Mouse (Mus musculus): ENCODE results near the gene Shc1. TPM values are rescaled to one million over a fixed set of nuclear protein-coding genes. Genes with fewer than 3 reads are reported as not detected.
"Not testable (repeated sequence)": the region's sequence is repeated elsewhere in the genome, so short reads cannot be mapped to it uniquely, and the experiment has no call there.

Gene Shc1
- total RNA-seq, 2 experiments from 2014 or later, result 10.7 to 14.6 TPM

DNA sequence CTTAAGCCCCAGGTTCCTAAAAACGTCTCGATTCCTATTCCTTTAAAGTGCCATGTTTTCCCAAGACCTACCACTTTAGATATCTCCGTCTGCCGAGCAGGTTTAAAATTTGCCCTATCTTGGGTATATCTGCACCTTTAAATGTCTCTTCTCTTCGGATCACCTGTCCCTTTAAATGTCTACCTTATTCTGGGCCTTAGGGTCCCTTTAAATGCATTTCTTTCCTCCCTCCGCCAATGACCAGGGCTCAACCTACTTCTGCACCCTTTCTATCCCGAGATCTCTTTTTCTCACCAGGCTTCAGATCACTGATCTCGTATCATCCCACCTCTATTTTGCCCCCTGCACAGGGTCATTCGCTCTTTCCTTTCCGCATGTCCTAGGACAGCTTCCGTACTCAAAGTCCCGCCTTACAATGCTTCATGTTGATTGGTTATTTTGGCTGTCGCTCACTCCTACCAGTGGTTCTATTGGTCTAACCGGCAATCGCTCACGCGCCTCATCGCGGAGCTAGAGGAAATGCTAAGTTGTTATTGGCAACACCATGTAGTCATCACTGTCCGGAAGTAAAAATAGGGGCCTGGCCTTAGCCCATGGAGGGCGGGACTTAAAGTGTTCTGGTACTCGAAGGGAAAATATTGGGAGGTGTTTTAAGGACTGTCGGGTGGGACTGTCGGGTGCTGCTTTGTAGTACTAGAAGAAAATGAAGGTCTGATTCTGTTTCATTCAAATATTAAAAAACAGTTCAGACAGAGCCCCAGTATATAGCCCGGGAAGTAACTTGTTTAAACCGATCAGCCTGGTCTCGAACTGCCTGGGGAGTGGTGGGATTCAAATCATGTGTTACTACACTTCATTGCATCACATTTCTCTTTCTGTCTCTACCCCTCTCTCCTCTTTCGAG is 6.5 kb upstream of the Shc1 start, which contains the start of gene Flad1:
Gene Flad1, minus strand, starts transcription at position 381 of the 904 bp plus-strand sequence.
- intact Hi-C loops (cut with DNase I), result no loop called here
- DNase-seq (ENCODE audit: low spot score in 2 of 2), result peak; percentile 100

DNA sequence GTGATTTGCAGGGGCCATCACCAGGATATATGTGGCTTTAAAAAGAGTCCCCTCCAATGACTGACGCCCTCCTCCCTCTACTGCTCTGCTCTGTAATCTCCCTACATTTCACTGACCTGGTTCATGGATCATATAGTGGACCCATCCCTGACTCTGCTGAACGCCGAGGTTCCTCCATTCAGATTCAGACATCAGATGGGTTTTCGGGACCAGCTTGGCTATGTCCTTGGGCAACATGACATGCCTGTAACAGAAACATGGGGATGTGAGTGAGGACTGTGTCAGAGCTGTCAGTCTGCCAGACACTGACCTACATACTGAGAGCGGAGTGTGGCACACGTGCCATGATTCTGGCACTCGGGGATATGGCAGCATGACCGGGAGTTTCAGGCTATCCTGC is 2.1 kb upstream of the Shc1 start:
- DNase-seq (ENCODE audit: low spot score in 2 of 2), result no peak
- intact Hi-C loops (cut with DNase I), result no loop called here

DNA sequence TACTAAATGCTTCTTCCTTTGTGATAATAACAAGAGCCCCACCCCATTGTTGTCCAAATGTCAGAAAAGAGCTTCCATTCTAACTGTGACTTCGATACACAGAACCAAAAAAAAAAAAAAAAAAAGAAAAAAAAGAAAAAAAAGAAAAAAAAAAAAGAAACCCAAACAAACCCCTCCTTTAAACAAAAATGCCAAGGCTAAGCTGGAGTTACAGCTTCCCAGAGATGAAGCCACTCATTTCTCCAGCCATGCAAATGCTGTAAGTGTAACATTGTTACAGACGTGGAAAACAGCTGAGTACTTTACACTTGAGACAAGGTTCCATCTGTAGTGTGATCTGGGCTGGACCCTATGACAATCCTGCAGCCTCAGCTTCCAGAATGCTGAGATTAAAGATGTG is 1.1 kb upstream of the Shc1 start:
- intact Hi-C loops (cut with DNase I), result no loop called here
- no peak for DNase-seq (ENCODE audit: low spot score in 2 of 2)

DNA sequence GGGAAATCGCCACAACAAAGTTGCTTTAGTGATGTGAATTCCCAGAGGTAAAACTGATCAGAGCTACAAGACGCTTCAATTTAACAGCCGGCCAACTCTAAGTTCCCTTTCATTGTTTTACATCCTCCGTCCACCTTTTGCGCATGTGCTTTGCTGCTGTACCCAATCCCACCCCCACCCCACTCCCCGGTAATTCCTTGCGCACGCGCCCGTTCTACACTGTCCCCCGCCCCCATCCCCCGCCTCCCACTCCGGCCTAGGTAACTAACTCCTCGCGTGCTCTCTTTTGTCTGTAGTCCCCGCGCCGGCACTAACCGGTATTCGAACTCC is 438 bp upstream of the Shc1 start:
- intact Hi-C loops (cut with DNase I), result no loop called here
- no peak for DNase-seq (ENCODE audit: low spot score in 2 of 2)

DNA sequence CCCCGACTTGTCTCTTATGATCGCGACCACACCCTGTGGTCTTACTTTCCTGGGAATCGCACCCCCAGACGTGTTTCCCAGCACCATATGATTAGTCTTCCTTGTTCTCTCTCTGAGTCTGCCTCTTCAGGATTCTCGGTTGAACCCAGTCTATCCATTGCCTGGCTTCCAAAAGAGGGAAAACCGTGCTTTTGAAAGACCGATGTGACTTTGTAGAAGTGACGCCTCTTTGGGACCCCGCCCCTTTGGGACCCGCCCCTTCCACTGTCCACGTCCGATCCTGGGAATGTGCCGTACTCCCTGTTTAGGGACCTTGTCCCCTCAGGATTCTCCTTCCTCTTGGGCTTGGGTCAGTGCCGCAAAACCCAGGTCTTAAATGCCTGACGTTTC is 613 bp downstream of the Shc1 start:
- peak in 1 of 2 experiments; percentile 31 for DNase-seq (ENCODE audit: low spot score in 2 of 2)
- intact Hi-C loops (cut with DNase I), result no loop called here

DNA sequence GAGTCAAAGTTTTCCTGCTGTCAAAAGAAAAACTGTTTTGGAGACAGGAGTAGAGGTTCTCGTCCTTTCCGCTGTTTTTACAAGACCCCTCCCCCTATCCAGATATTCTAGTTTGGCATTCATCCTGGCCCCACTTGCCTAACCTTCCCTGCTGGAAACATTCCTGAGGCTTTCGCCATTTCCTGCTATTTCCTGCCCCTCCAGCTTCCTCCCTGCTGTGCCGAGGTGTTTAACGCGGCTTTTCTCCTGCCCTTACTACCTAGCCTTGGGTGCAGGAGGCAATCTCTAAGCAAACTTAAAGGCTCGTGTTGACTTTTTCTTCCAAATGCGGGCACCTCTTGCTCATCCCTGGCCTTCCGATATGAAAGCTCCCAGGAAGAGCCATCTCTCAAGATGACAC is 1.3 kb downstream of the Shc1 start:
- intact Hi-C loops (cut with DNase I), result no loop called here
- no peak for DNase-seq (ENCODE audit: low spot score in 2 of 2)

DNA sequence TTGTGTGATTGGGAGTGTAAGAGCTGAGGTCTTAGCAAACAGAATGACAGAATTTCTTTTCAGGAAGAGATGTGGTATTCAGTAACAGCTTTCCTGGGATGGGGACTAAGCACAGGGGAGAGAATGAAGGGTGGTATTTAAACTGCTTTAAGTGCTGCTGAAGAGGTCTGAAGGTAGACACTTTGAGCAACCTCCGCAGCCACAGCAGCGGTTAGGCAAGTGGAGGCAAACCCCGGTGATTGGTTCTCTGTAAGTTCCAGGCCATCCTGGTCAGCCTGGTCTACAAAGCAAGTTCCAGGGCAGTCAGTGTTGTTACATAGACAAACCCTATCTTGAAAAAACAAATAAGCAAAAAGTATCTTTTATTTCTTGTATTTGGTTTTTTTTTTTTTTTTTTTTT is 1.7 kb downstream of the Shc1 start:
- DNase-seq (ENCODE audit: low spot score in 2 of 2), result no peak
- intact Hi-C loops (cut with DNase I), result no loop called here

DNA sequence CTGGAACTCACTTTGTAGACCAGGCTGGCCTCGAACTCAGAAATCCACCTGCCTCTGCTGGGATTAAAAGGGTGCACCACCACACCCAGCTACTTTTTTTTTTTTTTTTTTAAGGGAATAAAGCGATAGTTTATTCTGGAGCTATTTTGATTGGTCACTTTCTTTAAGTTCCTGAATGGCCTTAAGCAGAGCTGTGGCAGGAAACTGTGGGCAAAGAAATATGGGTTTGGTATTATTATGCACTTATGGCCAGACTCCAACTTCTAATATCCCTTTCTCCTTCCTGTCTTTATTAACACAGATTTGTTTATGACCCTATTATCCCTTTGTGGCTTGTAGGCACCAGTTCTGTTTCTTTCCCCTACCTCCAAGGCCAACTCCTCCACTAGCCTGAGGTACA is 2.2 kb downstream of the Shc1 start:
- intact Hi-C loops (cut with DNase I), result no loop called here

DNA sequence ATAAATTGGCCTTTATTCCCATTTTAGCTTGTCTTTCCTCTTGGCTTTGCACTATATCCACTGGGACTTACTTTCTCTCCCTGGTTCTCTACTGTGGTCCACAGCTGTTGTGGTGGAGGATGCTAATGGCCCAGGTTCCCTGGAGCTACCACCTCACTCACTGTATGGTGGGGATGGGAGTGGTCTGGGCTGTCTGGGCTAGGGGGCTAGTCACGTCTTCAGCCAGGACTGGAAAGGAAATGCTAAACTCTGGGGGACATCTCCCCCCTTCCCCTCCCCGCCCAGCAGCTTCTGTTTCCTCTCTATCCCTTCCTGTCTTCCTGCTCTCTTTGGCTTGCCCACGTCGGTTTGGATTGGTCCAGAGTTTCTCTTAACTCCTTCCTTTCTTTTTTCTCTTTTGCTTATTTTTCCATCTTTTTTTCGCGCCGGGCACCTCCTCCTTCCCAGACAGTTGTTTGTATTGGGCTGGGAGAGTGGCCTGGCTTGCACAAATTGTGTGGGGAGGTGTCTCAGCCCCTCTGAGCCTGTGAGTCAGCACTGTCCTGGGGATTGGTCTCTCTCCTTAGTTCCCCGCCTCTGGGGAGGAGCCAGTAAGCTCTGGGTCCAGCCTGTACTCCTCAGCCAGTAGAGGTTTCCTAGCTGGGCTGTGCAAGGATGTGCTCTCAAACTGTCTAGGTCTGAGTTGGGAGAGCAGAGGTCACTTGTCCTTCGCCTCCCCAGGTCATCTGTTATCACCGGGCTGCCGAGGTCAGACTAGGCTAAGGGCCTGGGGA is 2.9 kb downstream of the Shc1 start:
- peak; percentile 65 to 87 for DNase-seq (ENCODE audit: low spot score in 2 of 2)
- intact Hi-C loops (cut with DNase I), result no loop called here

More for the DNA sequence above, 2.2 kb downstream of the Shc1 start:
- DNase-seq (ENCODE audit: low spot score in 2 of 2), result no peak

DNA sequence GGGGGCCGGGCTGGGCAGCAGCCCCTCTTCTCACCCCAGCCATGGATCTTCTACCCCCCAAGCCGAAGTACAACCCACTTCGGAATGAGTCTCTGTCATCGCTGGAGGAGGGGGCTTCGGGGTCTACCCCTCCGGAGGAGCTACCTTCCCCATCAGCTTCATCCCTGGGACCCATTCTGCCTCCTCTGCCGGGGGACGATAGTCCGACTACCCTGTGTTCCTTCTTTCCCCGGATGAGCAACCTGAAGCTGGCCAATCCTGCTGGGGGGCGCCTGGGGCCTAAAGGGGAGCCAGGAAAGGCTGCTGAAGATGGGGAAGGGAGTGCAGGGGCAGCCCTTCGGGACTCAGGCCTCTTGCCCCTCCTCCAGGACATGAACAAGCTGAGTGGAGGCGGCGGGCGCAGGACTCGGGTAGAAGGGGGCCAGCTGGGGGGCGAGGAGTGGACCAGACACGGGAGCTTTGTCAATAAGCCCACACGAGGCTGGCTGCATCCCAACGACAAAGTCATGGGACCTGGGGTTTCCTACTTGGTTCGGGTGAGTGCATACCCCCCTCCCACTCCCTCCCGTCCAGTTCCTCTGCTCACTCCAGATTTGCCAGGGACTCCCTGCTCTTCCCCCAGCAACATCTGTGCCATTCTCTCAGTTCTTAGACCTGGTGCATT is 3.7 kb downstream of the Shc1 start:
- intact Hi-C loops (cut with DNase I), result no loop called here
- no peak for DNase-seq (ENCODE audit: low spot score in 2 of 2)

DNA sequence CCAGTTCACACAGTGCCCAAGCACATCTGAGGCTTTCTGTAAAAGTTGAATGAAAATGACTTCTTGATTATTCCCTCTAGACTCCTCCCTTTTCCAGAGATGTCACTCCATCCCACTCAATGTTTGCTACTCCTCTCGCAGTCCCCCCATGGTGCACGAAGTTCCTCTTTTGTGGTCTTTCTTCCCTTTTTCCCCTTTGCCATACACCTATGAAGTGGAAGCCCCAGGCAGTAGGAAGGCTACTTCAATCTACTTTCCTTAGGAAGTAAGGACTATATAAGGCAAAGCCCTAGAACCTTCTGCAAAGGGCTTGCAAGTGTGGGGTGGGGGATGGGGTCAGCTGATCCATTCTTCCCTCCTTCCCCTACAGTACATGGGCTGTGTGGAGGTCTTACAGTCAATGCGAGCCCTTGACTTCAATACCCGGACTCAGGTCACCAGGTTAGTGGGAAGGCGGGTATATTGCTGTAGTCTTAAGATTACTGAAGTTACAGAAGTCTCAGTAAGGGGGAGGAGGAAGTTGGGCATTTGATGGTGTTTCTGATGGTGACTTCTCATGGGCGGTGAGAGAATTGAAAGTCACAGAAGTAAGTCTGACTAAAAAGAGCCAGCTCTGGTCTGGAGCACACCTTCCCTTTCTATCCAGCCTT is 4.4 kb downstream of the Shc1 start:
- no peak for DNase-seq (ENCODE audit: low spot score in 2 of 2)
- intact Hi-C loops (cut with DNase I), result no loop called here

DNA sequence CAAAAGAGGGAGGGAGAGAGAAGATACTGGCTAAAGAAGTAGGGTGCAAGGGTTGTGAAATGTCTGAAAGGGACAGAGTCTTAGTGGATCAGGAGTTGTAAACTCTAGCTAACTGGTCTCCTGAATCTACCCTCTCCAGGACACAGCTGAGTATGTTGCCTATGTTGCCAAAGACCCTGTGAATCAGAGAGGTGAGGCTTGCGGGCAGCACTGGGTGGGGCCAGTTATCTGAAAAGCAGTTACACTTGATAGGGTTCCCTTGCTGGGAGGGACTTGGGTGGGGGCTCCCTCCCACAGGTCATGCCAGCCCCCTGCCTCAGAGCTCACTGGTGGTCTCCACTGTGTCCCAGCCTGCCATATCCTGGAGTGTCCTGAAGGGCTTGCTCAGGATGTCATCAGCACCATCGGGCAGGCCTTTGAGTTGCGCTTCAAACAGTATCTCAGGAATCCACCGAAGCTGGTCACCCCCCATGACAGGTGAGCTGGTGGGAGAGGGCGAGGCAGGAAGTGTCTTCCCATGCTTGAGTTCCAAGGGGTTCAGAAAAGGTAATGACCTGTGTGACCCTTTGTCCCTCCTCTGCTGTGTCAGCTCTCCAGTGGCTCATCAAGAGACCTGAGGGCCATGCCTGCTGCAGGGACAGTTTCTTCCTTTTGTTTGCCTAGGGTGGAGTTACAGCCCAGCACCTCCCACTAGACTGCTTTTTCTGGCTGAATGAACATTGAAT is 6.3 kb downstream of the Shc1 start:
- intact Hi-C loops (cut with DNase I), result no loop called here
- no peak for DNase-seq (ENCODE audit: low spot score in 2 of 2)

DNA sequence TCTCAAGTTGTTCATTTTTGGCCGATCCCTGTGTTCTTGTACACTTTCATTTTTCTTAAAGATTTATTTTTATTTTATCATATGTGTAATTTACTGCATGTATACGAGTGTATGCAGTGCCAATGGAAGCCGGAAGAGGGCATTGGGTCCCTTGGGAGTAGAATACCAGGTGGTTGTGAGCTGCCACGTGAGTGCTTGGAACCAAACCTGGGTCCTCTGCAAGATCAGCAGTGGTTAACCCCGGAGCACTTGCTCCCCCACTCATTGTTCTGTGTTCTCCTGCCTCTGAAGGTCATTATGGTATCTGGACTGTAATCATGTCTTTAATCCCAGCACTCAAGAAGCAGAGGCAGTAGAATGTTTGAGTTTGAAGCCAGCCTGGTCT is 6.9 kb downstream of the Shc1 start:
- intact Hi-C loops (cut with DNase I), result no loop called here
- DNase-seq (ENCODE audit: low spot score in 2 of 2), result no peak

DNA sequence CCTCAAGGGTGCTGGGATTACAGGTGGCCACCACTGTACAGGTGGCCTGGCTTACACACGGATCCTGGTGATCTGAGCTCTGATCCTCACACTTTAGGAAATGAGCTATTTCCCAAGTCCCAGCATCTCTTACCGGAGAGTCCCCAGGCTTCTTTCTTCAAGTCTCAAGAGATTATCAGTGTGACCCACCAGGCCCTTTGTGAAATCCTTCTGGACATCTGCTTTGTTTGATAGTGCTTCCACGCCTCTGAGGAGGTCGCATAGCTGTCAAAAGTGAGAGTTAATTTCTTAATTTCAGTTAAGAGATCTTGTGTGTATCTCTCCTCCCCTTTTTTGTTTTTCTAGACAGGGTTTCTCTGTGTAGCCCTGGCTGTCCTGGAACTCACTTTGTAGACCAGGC is 7.6 kb downstream of the Shc1 start:
- intact Hi-C loops (cut with DNase I), result no loop called here
- DNase-seq (ENCODE audit: low spot score in 2 of 2), result no peak

DNA sequence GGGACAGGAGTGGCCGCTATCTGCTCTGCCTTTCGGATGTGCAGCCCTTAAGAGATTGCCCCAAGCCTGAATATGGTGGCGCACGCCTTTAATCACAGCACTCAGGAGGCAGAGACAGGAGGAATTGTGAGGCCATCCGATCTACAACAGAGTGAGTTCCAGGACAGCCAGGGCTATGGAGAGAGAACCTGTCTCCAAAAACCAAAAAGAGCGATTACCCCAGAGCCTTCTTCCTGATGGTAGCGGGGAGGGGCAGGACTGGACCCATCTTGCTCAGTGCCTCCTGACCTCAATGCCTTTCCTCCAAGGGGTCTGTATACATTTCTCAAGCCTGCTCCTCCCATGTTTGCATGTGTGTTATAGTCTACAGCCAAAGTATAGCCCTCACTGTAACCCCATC is 10.8 kb downstream of the Shc1 start:
- DNase-seq (ENCODE audit: low spot score in 2 of 2); intact Hi-C loops (cut with DNase I): not testable (repeated sequence)

DNA sequence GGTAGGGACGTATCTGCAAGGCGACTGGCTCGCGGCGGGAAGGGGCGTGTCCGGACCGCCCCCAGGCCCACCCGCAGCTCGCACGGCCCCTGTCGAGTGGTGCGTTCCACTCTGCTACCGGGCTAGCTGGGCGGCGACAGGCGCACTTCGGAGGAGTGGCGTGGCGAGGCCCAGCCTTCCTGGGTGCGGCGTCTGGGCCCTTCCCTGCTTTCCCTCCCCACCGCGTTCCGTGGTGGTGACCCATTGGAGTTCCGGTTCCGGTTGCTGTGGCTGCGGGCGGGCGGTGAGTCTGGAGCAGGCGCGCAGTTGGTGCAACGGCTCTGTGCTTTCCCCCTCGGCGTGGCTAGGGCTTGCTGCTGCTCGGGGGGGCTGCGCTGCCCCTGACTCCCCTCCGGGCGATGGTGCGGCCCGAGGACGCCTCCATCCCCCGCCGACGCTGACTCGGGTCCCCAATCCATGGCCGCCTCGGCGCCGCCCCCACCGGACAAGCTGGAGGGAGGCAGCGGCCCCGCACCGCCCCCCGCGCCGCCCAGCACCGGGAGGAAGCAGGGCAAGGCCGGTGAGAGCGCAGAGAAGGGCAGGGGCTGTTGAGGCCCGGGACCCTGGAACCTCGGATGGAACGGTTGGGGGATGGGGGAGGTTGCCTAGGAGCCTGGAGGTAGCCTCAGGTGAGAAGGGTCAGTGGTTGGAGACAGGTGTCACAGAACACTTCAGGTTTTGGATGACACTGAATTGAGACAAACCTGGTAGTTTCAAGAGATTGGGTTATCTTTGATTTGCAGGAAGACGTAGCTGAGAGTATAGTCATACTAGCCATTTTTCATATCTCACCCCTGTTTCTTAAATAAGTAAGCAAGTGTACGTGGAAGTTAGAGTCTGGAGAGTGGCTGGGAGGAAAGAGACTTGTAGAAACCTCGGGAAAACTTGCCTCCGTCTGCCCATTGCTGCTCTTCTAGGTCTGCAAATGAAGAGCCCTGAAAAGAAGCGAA is 12.2 kb downstream of the Shc1 start, which contains the start of gene Pygo2:
Gene Pygo2, plus strand, starts transcription at position 44 of the 989 bp plus-strand sequence.
- intact Hi-C loops (cut with DNase I), result no loop called here
- peak; percentile 95 to 98 for DNase-seq (ENCODE audit: low spot score in 2 of 2)

DNA sequence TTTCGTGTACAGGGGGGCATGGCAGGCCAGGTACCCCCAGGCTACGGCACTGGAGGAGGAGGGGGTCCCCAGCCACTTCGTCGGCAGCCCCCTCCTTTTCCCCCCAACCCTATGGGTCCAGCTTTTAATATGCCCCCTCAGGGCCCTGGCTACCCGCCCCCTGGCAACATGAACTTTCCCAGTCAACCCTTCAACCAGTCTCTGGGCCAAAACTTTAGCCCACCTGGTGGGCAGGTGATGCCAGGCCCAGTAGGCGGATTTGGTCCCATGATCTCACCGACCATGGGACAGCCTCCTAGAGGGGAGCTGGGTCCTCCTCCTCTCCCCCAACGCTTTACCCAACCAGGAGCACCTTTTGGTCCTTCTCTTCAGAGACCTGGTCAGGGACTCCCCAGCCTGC is 14.4 kb downstream of the Shc1 start:
- no peak for DNase-seq (ENCODE audit: low spot score in 2 of 2)
- intact Hi-C loops (cut with DNase I), result no loop called here

DNA sequence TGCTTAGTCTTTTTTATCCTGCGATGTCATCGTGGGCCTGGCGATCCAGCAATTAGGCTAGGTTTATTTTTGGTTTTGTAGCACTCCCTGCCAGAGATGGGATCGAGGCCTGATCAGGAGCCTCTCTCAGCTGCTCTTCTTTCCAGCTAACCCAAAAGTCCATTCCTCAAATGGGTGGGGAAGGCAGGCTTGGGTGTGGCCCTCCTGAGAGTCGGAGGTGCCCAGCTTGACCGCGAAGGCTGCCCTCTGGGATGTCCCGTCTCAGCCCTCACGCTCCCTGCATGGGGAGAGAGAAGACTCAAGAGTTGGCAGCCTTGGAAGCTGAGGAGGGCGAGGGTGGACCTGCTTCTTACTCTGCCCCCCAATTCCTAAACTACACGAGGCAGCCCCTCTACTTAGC is 16.3 kb downstream of the Shc1 start:
- intact Hi-C loops (cut with DNase I), result no loop called here
- DNase-seq (ENCODE audit: low spot score in 2 of 2), result no peak

All from left cerebral cortex, postnatal 25 days (tissue).